Mouse (Mus musculus): ENCODE data around the gene Cbr2. TPM values are rescaled to one million over a fixed set of nuclear protein-coding genes. Genes with fewer than 3 reads are reported as not detected.
A peak's percentile ranks its signal among the peaks of the same experiment; 100 is the strongest.

Gene Cbr2
- polyA plus RNA-seq, 1 experiment from 2014 or later, result 0.51 TPM

DNA sequence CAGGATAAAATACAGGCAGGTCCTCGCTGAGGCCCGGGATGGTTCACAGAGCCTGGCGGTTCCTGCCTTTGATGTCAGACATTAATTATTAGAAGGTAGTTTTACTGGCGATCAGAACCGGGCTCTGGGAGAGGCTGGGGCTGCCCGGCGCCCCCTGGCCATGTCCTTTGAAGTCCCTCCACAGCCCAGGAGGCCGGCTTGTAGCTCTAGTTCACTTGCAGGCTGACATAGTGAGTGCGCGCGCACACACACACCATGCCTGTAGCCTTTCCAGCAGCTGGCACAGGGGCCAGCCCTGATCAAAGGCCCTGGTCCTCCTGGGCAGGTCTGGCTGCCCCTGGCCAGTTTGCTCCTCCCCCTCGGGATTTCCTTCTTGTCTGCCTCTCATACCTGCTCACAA lies 36.3 kb downstream of the Cbr2 start:
- Histone ChIP-seq H3K27ac (replicated peaks; ENCODE audit: low read depth, low read length) (peak overlapping the region; percentile 61), H3K36me3 (ENCODE audit: control insufficient read depth, insufficient read depth, low read length) (peaks cover 35% of the 10 kb centered on the region), H3K4me3 (replicated peaks; ENCODE audit: low read depth, low read length) (no peak overlapping the region), H3K27me3 (ENCODE audit: control insufficient read depth, insufficient read depth, low read length) (no peaks in the 10 kb centered on the region), H3K9ac (replicated peaks; ENCODE audit: low read length) (no peak overlapping the region), H3K9me3 (ENCODE audit: control insufficient read depth, low read length) (no peaks in the 10 kb centered on the region), H3K4me1 (ENCODE audit: control insufficient read depth, insufficient read depth, low read length) (peaks cover 7% of the 10 kb centered on the region), H3K4me2 (ENCODE audit: low read length) (no peak overlapping the region)
- ATAC-seq (ENCODE audit: low FRiP score, low TSS enrichment) (peak; percentile 55; the same call in 1 of the 2 replicates), DNase-seq (peak; percentile 60)
- 36% methylated on average over 12 of the region's 12 CpGs for WGBS

DNA sequence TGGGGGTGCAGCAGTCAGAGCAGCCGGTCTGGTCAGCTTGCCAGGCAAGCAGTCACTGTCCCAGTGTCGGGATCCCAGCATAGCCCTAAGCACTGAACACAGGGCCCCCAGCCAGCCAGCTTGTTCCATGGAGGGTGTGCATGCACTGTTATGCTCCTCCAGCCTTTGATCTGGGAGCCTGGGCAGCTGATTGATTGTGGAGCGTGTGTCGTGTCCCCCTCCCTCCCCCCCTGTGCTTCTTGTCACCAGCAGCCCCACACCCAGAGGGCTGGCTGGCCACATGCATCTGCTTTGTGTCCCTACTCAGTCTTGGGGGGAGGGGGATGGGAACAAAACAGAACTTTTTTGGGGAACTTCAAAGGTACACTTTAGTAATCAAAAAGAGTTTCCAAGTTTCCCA lies 36.7 kb downstream of the Cbr2 start:
- 17% methylated on average over 4 of the region's 4 CpGs for WGBS
- peaks cover 37% of the 10 kb centered on the region for H3K36me3 ChIP-seq (ENCODE audit: control insufficient read depth, insufficient read depth, low read length)
- H3K4me3 ChIP-seq (replicated peaks; ENCODE audit: low read depth, low read length), result no peak overlapping the region
- DNase-seq (peak; percentile 56), ATAC-seq (ENCODE audit: low FRiP score, low TSS enrichment) (peak; percentile 57; the same call in 1 of the 2 replicates)
- H3K4me1 ChIP-seq (ENCODE audit: control insufficient read depth, insufficient read depth, low read length), result peaks cover 7% of the 10 kb centered on the region
- H3K4me2 ChIP-seq (ENCODE audit: low read length), result no peak overlapping the region
- H3K9ac ChIP-seq (replicated peaks; ENCODE audit: low read length), result no peak overlapping the region; the same call in 1 of the 2 replicates
- H3K27ac ChIP-seq (replicated peaks; ENCODE audit: low read depth, low read length), result peak overlapping the region; percentile 71
- no peaks in the 10 kb centered on the region for H3K27me3 ChIP-seq (ENCODE audit: control insufficient read depth, insufficient read depth, low read length)
- H3K9me3 ChIP-seq (ENCODE audit: control insufficient read depth, low read length), result no peaks in the 10 kb centered on the region

DNA sequence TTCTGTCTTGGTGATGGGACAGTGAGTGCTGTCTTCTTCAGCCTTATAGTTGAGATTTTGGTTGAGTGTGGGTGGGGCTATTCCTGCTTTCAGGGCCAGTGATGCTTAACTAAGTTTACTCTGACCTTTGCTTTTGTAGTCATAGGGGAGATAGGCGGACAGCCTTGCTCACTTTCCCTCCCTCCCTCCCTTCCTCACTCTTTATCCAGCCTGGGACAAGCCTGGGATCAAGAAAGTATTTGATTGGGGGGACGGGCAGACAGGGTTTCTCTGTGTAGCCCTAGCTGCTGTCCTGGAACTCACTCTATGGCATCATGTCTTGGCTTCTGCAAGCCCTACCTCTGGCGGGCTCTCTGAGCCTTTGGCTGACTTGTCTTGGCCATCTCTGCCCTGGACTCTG lies 38.5 kb downstream of the Cbr2 start:
- Histone ChIP-seq H3K4me1 (ENCODE audit: control insufficient read depth, insufficient read depth, low read length) (peaks cover 7% of the 10 kb centered on the region), H3K27ac (replicated peaks; ENCODE audit: low read depth, low read length) (no peak overlapping the region), H3K9ac (replicated peaks; ENCODE audit: low read length) (no peak overlapping the region), H3K4me3 (replicated peaks; ENCODE audit: low read depth, low read length) (no peak overlapping the region), H3K27me3 (ENCODE audit: control insufficient read depth, insufficient read depth, low read length) (no peaks in the 10 kb centered on the region), H3K9me3 (ENCODE audit: control insufficient read depth, low read length) (no peaks in the 10 kb centered on the region), H3K36me3 (ENCODE audit: control insufficient read depth, insufficient read depth, low read length) (peaks cover 49% of the 10 kb centered on the region), H3K4me2 (ENCODE audit: low read length) (no peak overlapping the region)
- no peak for DNase-seq
- 41% methylated on average over 3 of the region's 3 CpGs for WGBS
- no peak for ATAC-seq (ENCODE audit: low FRiP score, low TSS enrichment)

DNA sequence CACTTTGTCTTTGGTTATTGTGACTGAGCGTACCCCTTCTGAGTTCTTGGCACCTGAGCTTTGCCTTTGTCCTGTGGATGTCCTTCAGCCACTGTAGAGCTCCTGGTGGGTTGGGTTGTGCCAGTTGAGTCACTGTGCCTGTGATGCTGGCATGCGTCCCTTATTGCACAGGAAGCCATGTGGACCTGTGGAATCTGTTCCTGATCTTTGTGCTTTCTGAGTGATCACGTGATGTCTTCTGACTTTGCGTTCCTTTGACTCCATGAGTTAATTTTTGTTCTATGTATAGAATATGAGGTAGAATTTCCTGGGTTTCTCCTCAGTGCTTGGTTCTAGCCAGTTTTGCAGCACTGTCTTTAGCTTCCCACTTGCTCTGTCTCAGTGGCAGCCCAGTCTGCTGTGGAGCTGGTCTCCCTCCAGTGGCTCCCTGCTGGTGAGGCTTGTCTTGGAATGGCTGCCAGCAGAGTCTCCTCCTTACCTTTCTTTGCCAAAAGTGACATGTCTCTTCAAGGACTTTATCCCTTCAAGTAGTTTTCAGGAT lies 39.4 kb downstream of the Cbr2 start:
- H3K36me3 ChIP-seq (ENCODE audit: control insufficient read depth, insufficient read depth, low read length), result peaks cover 56% of the 10 kb centered on the region
- DNase-seq (no peak), ATAC-seq (ENCODE audit: low FRiP score, low TSS enrichment) (no peak)
- H3K4me2 ChIP-seq (ENCODE audit: low read length), result no peak overlapping the region
- H3K9ac ChIP-seq (replicated peaks; ENCODE audit: low read length), result no peak overlapping the region
- no peak overlapping the region for H3K27ac ChIP-seq (replicated peaks; ENCODE audit: low read depth, low read length)
- WGBS, result 96% methylated on average over 4 of the region's 4 CpGs
- no peaks in the 10 kb centered on the region for H3K9me3 ChIP-seq (ENCODE audit: control insufficient read depth, low read length)
- no peaks in the 10 kb centered on the region for H3K27me3 ChIP-seq (ENCODE audit: control insufficient read depth, insufficient read depth, low read length)
- H3K4me3 ChIP-seq (replicated peaks; ENCODE audit: low read depth, low read length), result no peak overlapping the region
- peaks cover 7% of the 10 kb centered on the region for H3K4me1 ChIP-seq (ENCODE audit: control insufficient read depth, insufficient read depth, low read length)

DNA sequence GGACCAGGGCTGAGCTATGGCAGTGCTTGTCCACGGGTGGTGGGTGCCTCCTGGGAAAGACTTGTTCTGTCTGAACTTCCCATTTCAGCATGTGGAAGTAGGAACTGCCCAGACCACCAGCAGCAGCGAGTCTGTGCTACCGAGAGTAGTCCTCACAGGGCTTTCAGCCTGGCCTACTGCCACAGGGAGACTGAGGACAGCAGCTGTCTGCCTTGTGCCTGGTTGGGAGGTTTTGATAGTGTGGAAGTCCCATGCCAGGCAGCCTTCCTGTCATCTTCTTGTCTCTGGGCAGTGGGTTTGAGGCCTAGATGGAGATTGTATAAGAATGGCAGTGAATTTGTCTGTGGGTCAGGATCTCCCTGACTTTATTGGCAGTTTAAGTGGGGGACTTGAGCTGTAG lies 42.5 kb downstream of the Cbr2 start:
- ATAC-seq (ENCODE audit: low FRiP score, low TSS enrichment) (no peak), DNase-seq (no peak)
- H3K36me3 ChIP-seq (ENCODE audit: control insufficient read depth, insufficient read depth, low read length), result peaks cover 68% of the 10 kb centered on the region

DNA sequence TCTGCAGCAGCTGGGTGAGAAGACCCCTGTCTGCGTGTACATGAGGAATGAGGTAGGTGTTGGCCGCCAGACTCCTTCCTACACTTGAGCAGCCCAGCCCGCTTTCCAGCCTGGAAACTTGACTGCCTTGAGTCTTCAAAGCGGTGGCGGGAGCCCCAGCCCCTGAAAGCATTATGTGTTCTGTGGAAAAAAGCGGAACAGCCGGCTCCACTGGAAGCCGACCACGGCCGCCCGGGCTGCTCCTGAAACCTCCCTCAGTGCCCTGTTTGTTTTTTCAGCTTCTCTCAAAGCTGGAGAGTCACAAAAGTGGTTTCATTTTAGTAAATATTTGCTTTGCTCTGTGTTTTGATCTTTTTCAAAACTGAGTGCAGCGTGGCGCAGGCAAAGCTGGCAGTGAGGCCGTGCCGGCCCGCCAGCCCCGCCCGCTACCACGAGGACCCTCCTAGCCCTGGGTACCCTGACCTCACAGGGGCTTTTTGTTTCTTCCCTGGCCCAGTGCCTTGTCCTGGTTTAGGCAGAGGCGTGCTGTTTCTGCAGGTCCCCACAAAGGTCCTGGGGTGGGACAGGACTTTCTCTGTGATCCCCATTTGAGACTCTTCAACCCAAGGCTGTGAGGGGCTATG lies 45.2 kb downstream of the Cbr2 start:
- H3K9me3 ChIP-seq (ENCODE audit: control insufficient read depth, low read length), result no peaks in the 10 kb centered on the region
- DNase-seq (no peak), ATAC-seq (ENCODE audit: low FRiP score, low TSS enrichment) (no peak)
- no peaks in the 10 kb centered on the region for H3K27me3 ChIP-seq (ENCODE audit: control insufficient read depth, insufficient read depth, low read length)
- H3K9ac ChIP-seq (replicated peaks; ENCODE audit: low read length), result no peak overlapping the region
- WGBS, result 83% methylated on average over 20 of the region's 20 CpGs
- no peaks in the 10 kb centered on the region for H3K4me1 ChIP-seq (ENCODE audit: control insufficient read depth, insufficient read depth, low read length)
- no peak overlapping the region for H3K4me2 ChIP-seq (ENCODE audit: low read length)
- no peak overlapping the region for H3K27ac ChIP-seq (replicated peaks; ENCODE audit: low read depth, low read length)
- H3K4me3 ChIP-seq (replicated peaks; ENCODE audit: low read depth, low read length), result no peak overlapping the region
- H3K36me3 ChIP-seq (ENCODE audit: control insufficient read depth, insufficient read depth, low read length), result peaks cover 67% of the 10 kb centered on the region

More for the DNA sequence above, 42.5 kb downstream of the Cbr2 start:
- no peak overlapping the region for H3K4me3 ChIP-seq (replicated peaks; ENCODE audit: low read depth, low read length)
- no peak overlapping the region for H3K4me2 ChIP-seq (ENCODE audit: low read length)
- WGBS, result 82% methylated on average over 3 of the region's 3 CpGs
- H3K9me3 ChIP-seq (ENCODE audit: control insufficient read depth, low read length), result no peaks in the 10 kb centered on the region
- no peak overlapping the region for H3K27ac ChIP-seq (replicated peaks; ENCODE audit: low read depth, low read length)
- H3K4me1 ChIP-seq (ENCODE audit: control insufficient read depth, insufficient read depth, low read length), result no peaks in the 10 kb centered on the region
- H3K27me3 ChIP-seq (ENCODE audit: control insufficient read depth, insufficient read depth, low read length), result no peaks in the 10 kb centered on the region
- H3K9ac ChIP-seq (replicated peaks; ENCODE audit: low read length), result no peak overlapping the region

DNA sequence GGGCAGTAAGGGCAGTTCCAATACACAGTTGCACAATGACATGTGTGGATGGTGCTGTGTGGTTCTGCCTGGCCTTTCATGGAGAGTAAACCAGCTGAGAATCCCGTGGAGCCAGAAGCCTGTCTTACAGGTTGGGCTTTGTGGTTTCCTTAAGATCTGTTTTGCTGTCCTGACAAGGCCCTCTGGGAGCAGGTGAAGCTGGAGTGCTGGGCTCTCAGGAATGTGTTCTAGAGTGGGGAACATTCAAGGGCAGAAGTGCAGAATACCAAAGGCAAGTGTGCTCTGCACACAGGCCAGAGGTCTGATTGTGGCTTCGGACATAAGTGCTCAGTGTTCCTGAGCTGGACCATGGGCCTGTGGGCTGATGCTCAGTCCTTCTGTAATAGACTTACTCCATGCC lies 47.3 kb downstream of the Cbr2 start:
- Histone ChIP-seq H3K4me2 (ENCODE audit: low read length) (no peak overlapping the region), H3K36me3 (ENCODE audit: control insufficient read depth, insufficient read depth, low read length) (peaks cover 73% of the 10 kb centered on the region), H3K4me1 (ENCODE audit: control insufficient read depth, insufficient read depth, low read length) (no peaks in the 10 kb centered on the region), H3K27ac (replicated peaks; ENCODE audit: low read depth, low read length) (no peak overlapping the region), H3K9ac (replicated peaks; ENCODE audit: low read length) (no peak overlapping the region), H3K4me3 (replicated peaks; ENCODE audit: low read depth, low read length) (no peak overlapping the region), H3K27me3 (ENCODE audit: control insufficient read depth, insufficient read depth, low read length) (no peaks in the 10 kb centered on the region), H3K9me3 (ENCODE audit: control insufficient read depth, low read length) (no peaks in the 10 kb centered on the region)
- WGBS, result 90% methylated on average over 2 of the region's 2 CpGs
- no peak for ATAC-seq (ENCODE audit: low FRiP score, low TSS enrichment)
- DNase-seq, result no peak

DNA sequence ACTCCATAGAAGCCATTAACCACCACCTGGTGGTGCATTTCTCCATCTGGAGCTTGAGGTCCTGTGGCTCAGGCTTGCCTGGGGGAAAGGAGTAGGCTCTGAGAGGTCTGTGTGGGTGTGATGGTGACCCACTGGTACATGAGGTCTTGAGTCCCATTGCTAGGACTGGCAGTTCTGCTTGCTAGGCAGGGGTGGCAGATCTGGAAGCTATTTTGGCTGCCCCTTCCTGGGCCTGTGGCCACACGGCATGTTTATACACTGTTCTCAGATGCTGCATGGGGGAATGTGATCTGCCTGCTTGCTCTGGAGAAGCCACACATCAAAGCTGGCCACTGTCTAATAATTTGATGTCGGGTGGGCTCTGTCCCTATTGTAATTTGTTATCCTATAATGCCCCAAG lies 47.8 kb downstream of the Cbr2 start:
- H3K36me3 ChIP-seq (ENCODE audit: control insufficient read depth, insufficient read depth, low read length), result peaks cover 72% of the 10 kb centered on the region
- no peaks in the 10 kb centered on the region for H3K9me3 ChIP-seq (ENCODE audit: control insufficient read depth, low read length)
- 92% methylated on average over 2 of the region's 2 CpGs for WGBS
- H3K4me3 ChIP-seq (replicated peaks; ENCODE audit: low read depth, low read length), result no peak overlapping the region
- H3K27ac ChIP-seq (replicated peaks; ENCODE audit: low read depth, low read length), result no peak overlapping the region
- no peak overlapping the region for H3K9ac ChIP-seq (replicated peaks; ENCODE audit: low read length)
- no peak overlapping the region for H3K4me2 ChIP-seq (ENCODE audit: low read length)
- H3K27me3 ChIP-seq (ENCODE audit: control insufficient read depth, insufficient read depth, low read length), result no peaks in the 10 kb centered on the region
- H3K4me1 ChIP-seq (ENCODE audit: control insufficient read depth, insufficient read depth, low read length), result no peaks in the 10 kb centered on the region
- no peak for ATAC-seq (ENCODE audit: low FRiP score, low TSS enrichment)
- no peak for DNase-seq

DNA sequence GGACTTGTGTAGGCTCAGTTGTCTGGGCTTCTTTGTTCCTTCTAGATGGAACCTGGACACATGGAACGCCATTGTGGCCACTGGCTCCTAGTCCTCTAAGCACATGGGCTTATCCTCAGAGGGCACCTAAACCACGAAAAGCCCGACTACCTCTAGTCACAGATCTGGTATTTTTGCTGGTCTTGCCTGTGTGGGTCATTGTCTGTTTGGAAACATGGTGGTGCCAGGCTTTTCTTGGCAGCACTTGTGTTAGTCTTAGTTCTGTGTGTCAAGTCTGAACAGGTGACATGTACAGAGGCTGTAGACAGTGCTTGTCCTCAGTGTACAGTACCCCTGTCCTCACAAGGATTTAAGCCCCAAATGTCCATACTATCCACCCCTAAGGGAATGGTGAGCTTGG lies 48.4 kb downstream of the Cbr2 start:
- no peak for ATAC-seq (ENCODE audit: low FRiP score, low TSS enrichment)
- no peaks in the 10 kb centered on the region for H3K4me1 ChIP-seq (ENCODE audit: control insufficient read depth, insufficient read depth, low read length)
- H3K4me2 ChIP-seq (ENCODE audit: low read length), result no peak overlapping the region
- H3K4me3 ChIP-seq (replicated peaks; ENCODE audit: low read depth, low read length), result no peak overlapping the region
- H3K27ac ChIP-seq (replicated peaks; ENCODE audit: low read depth, low read length), result no peak overlapping the region
- no peaks in the 10 kb centered on the region for H3K9me3 ChIP-seq (ENCODE audit: control insufficient read depth, low read length)
- H3K27me3 ChIP-seq (ENCODE audit: control insufficient read depth, insufficient read depth, low read length), result no peaks in the 10 kb centered on the region
- H3K9ac ChIP-seq (replicated peaks; ENCODE audit: low read length), result no peak overlapping the region
- WGBS, result 92% methylated on average over 3 of the region's 3 CpGs
- peaks cover 71% of the 10 kb centered on the region for H3K36me3 ChIP-seq (ENCODE audit: control insufficient read depth, insufficient read depth, low read length)
- no peak for DNase-seq

All from midbrain, embryonic 14.5 days (tissue).